Mouse (Mus musculus): ENCODE data around the gene Mecom. TPM values are rescaled to one million over a fixed set of nuclear protein-coding genes. Genes with fewer than 3 reads are reported as not detected.

Mecom gene
- polyA plus RNA-seq, 1 experiment from 2014 or later: 2.4 TPM

- no peaks in the 10 kb centered on the region for H3K27me3 ChIP-seq
- no peaks in the 10 kb centered on the region for H3K36me3 ChIP-seq
- H3K4me3 ChIP-seq: no peak overlapping the region
- no peaks in the 10 kb centered on the region for H3K4me1 ChIP-seq
- no peak overlapping the region for H3K9ac ChIP-seq (replicated peaks)
- no peaks in the 10 kb centered on the region for H3K9me3 ChIP-seq
- no peak overlapping the region for H3K27ac ChIP-seq (replicated peaks)
- no peak overlapping the region for H3K4me2 ChIP-seq (replicated peaks)
- 66% methylated on average over 4 of the region's 4 CpGs for WGBS
- ATAC-seq (replicated peaks): no peak
Observed at GRCm38 (mm10) chr3:30404821-30405220, 143.0 kb downstream of the Mecom start.

GRCm38 (mm10) chr3:30398911-30399310 is 148.9 kb downstream of the Mecom start:
- 0 out of 2 replicates have a peak, but pooled peaks cover 3% of the 10 kb centered on the region for H3K4me1 ChIP-seq
- H3K9ac ChIP-seq (replicated peaks): no peak overlapping the region
- no peak overlapping the region for H3K4me3 ChIP-seq
- no peak overlapping the region for H3K4me2 ChIP-seq (replicated peaks)
- no peaks in the 10 kb centered on the region for H3K36me3 ChIP-seq
- no peaks in the 10 kb centered on the region for H3K9me3 ChIP-seq
- no peak for ATAC-seq (replicated peaks)
- WGBS: 82% methylated on average over 7 of the region's 7 CpGs
- no peaks in the 10 kb centered on the region for H3K27me3 ChIP-seq
- no peak overlapping the region for H3K27ac ChIP-seq (replicated peaks)

- Histone ChIP-seq H3K9me3 (no peaks in the 10 kb centered on the region), H3K27ac (replicated peaks) (no peak overlapping the region), H3K4me2 (replicated peaks) (no peak overlapping the region), H3K4me3 (no peak overlapping the region), H3K9ac (replicated peaks) (no peak overlapping the region), H3K4me1 (0 out of 2 replicates have a peak, but pooled peaks cover 3% of the 10 kb centered on the region), H3K36me3 (no peaks in the 10 kb centered on the region), H3K27me3 (no peaks in the 10 kb centered on the region)
- ATAC-seq (replicated peaks): no peak
- WGBS: 85% methylated on average over 4 of the region's 4 CpGs
Observed at GRCm38 (mm10) chr3:30394911-30395310, 152.9 kb downstream of the Mecom start.

GRCm38 (mm10) chr3:30392662-30393061 is 155.1 kb downstream of the Mecom start:
- no peaks in the 10 kb centered on the region for H3K9me3 ChIP-seq
- H3K9ac ChIP-seq (replicated peaks): no peak overlapping the region
- ATAC-seq (replicated peaks): no peak
- no peaks in the 10 kb centered on the region for H3K36me3 ChIP-seq
- H3K27me3 ChIP-seq: no peaks in the 10 kb centered on the region
- no peak overlapping the region for H3K4me3 ChIP-seq
- no peak overlapping the region for H3K4me2 ChIP-seq (replicated peaks)
- no peak overlapping the region for H3K27ac ChIP-seq (replicated peaks)
- 48% methylated on average over 4 of the region's 4 CpGs for WGBS
- 0 out of 2 replicates have a peak, but pooled peaks cover 3% of the 10 kb centered on the region for H3K4me1 ChIP-seq

- no peak overlapping the region for H3K4me2 ChIP-seq (replicated peaks)
- H3K27me3 ChIP-seq: no peaks in the 10 kb centered on the region
- WGBS: 11% methylated on average over 4 of the region's 4 CpGs
- H3K9ac ChIP-seq (replicated peaks): no peak overlapping the region
- no peak overlapping the region for H3K4me3 ChIP-seq
- H3K4me1 ChIP-seq: 0 out of 2 replicates have a peak, but pooled peaks cover 3% of the 10 kb centered on the region
- ATAC-seq (replicated peaks): no peak
- H3K27ac ChIP-seq (replicated peaks): no peak overlapping the region
- H3K9me3 ChIP-seq: no peaks in the 10 kb centered on the region
- H3K36me3 ChIP-seq: no peaks in the 10 kb centered on the region
Observed at GRCm38 (mm10) chr3:30392218-30392617, 155.6 kb downstream of the Mecom start.

GRCm38 (mm10) chr3:30390346-30390745 is 157.5 kb downstream of the Mecom start:
- Histone ChIP-seq H3K4me3 (no peak overlapping the region), H3K9me3 (no peaks in the 10 kb centered on the region), H3K27ac (replicated peaks) (no peak overlapping the region), H3K36me3 (no peaks in the 10 kb centered on the region), H3K27me3 (no peaks in the 10 kb centered on the region), H3K4me1 (0 out of 2 replicates have a peak, but pooled peaks cover under 1% of the 10 kb centered on the region), H3K4me2 (replicated peaks) (no peak overlapping the region), H3K9ac (replicated peaks) (no peak overlapping the region)
- WGBS: 91% methylated on average over 5 of the region's 5 CpGs
- no peak for ATAC-seq (replicated peaks)

GRCm38 (mm10) chr3:30380273-30380672 is 167.5 kb downstream of the Mecom start:
- ATAC-seq (replicated peaks): no peak
- no peak overlapping the region for H3K4me2 ChIP-seq (replicated peaks)
- H3K4me1 ChIP-seq: no peaks in the 10 kb centered on the region
- no peaks in the 10 kb centered on the region for H3K27me3 ChIP-seq
- no peak overlapping the region for H3K4me3 ChIP-seq
- 39% methylated on average over 4 of the region's 4 CpGs for WGBS
- H3K36me3 ChIP-seq: no peaks in the 10 kb centered on the region
- no peaks in the 10 kb centered on the region for H3K9me3 ChIP-seq
- H3K9ac ChIP-seq (replicated peaks): no peak overlapping the region
- no peak overlapping the region for H3K27ac ChIP-seq (replicated peaks)

- Histone ChIP-seq H3K4me1 (no peaks in the 10 kb centered on the region), H3K9me3 (no peaks in the 10 kb centered on the region), H3K27me3 (no peaks in the 10 kb centered on the region), H3K4me2 (replicated peaks) (no peak overlapping the region), H3K27ac (replicated peaks) (no peak overlapping the region), H3K36me3 (no peaks in the 10 kb centered on the region), H3K9ac (replicated peaks) (no peak overlapping the region), H3K4me3 (no peak overlapping the region)
- WGBS: 76% methylated on average over 6 of the region's 6 CpGs
- no peak for ATAC-seq (replicated peaks)
Observed at GRCm38 (mm10) chr3:30379301-30379700, 168.5 kb downstream of the Mecom start.

GRCm38 (mm10) chr3:30371472-30371871 is 176.3 kb downstream of the Mecom start:
- no peak overlapping the region for H3K27ac ChIP-seq (replicated peaks)
- no peaks in the 10 kb centered on the region for H3K27me3 ChIP-seq
- peaks cover 6% of the 10 kb centered on the region; the same call in 1 of the 2 replicates for H3K4me1 ChIP-seq
- no peak overlapping the region for H3K9ac ChIP-seq (replicated peaks)
- ATAC-seq (replicated peaks): no peak
- H3K9me3 ChIP-seq: no peaks in the 10 kb centered on the region
- peak overlapping the region; percentile 18; the same call in 1 of the 2 replicates for H3K4me3 ChIP-seq
- H3K4me2 ChIP-seq (replicated peaks): peak overlapping the region; percentile 41
- 36% methylated on average over 7 of the region's 7 CpGs for WGBS
- H3K36me3 ChIP-seq: no peaks in the 10 kb centered on the region

- no peaks in the 10 kb centered on the region for H3K27me3 ChIP-seq
- no peaks in the 10 kb centered on the region for H3K36me3 ChIP-seq
- H3K9me3 ChIP-seq: no peaks in the 10 kb centered on the region
- peaks cover 6% of the 10 kb centered on the region; the same call in 1 of the 2 replicates for H3K4me1 ChIP-seq
- H3K4me2 ChIP-seq (replicated peaks): peak overlapping the region; percentile 41
- 8% methylated on average over 16 of the region's 16 CpGs for WGBS
- peak overlapping the region; percentile 18; the same call in 1 of the 2 replicates for H3K4me3 ChIP-seq
- no peak overlapping the region for H3K27ac ChIP-seq (replicated peaks)
- H3K9ac ChIP-seq (replicated peaks): peak overlapping the region; percentile 15; the same call in 1 of the 2 replicates
- ATAC-seq (replicated peaks): no peak
Observed at GRCm38 (mm10) chr3:30370860-30371455, 176.8 kb downstream of the Mecom start.

GRCm38 (mm10) chr3:30366621-30367020 is 181.2 kb downstream of the Mecom start:
- Histone ChIP-seq H3K27ac (replicated peaks) (no peak overlapping the region), H3K4me2 (replicated peaks) (no peak overlapping the region), H3K36me3 (no peaks in the 10 kb centered on the region), H3K27me3 (no peaks in the 10 kb centered on the region), H3K4me3 (no peak overlapping the region), H3K9ac (replicated peaks) (no peak overlapping the region), H3K4me1 (peaks cover 6% of the 10 kb centered on the region; the same call in 1 of the 2 replicates), H3K9me3 (no peaks in the 10 kb centered on the region)
- no peak for ATAC-seq (replicated peaks)
- WGBS: 90% methylated on average over 7 of the region's 7 CpGs

GRCm38 (mm10) chr3:30361190-30361589 is 186.6 kb downstream of the Mecom start:
- no peak overlapping the region for H3K9ac ChIP-seq (replicated peaks)

More at GRCm38 (mm10) chr3:30361190-30361589, 186.6 kb downstream of the Mecom start:
- H3K9me3 ChIP-seq: no peaks in the 10 kb centered on the region
- no peak for ATAC-seq (replicated peaks)
- no peak overlapping the region for H3K4me2 ChIP-seq (replicated peaks)
- no peaks in the 10 kb centered on the region for H3K27me3 ChIP-seq
- H3K4me3 ChIP-seq: no peak overlapping the region
- no peaks in the 10 kb centered on the region for H3K36me3 ChIP-seq
- no peak overlapping the region for H3K27ac ChIP-seq (replicated peaks)
- WGBS: 80% methylated on average over 5 of the region's 5 CpGs
- H3K4me1 ChIP-seq: no peaks in the 10 kb centered on the region
